ENCODE assay signal across 12 mouse cellular contexts in the genomic region with DNA sequence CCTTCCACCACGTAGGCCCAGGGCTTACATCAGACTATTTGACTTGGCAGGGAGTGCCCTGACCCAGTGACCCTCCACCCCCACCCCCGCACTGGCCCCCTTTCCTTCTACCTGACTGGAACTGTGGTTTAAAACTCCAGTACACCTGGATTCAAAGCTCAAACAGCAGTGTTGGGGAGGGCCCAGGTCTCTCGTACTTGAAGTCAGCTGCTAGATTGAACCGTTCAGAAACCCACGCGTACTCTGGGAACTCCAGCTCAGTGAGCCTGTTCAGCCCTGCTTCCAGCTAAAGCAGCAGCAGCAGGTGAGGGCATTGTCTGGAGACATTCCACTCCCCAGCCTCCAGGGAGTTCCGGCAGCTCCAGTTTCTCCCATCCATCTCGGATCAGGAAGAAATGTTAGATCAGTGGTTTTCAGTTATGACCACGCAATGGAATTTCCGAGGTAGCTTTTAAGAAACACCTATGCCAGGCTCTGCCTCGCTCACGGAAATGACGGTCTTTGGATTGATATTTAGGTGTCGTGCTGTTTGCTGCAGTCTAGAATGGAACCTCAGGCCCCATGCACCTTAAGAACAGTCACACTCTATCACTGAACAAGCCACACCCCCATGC. TPM values are rescaled to one million over a fixed set of nuclear protein-coding genes. Genes with fewer than 3 reads are reported as not detected.
DNase-seq lines count a peak whose midpoint lies in the region; ATAC-seq and TF ChIP-seq lines count a peak whose summit lies in the region.
"Had no signal": no experiment of that assay in that cellular context is flagged by ENCODE, and none has a peak within 500 bp of the region (broad histone marks: within the 10 kb centered on the region; RNA-seq: fewer than 3 reads in every experiment).

No protein-coding gene starts in this region.

- H3K9ac ChIP-seq in lung, embryonic 14.5 days = no peak overlapping the region
- H3K9ac ChIP-seq in liver, postnatal 0 days (replicated peaks) = peak overlapping the region; percentile 45
- H3K9ac ChIP-seq: forebrain, postnatal 0 days; neural tube, embryonic 13.5 days had no signal

- no peak for ATAC-seq in CD4-positive, CD25-positive, alpha-beta regulatory T cell, adult 4 months
- no peak for ATAC-seq in lung, embryonic 14.5 days (ENCODE audit: insufficient read depth)
- ATAC-seq in erythroid progenitor cell, adult 5-6 weeks (replicated peaks; ENCODE audit: low FRiP score, poor library complexity, severe bottlenecking) = peak; percentile 45
- peak; percentile 47 for ATAC-seq in liver, postnatal 0 days
- ATAC-seq: forebrain, postnatal 0 days had no signal

- H3K9me3 ChIP-seq in lung, embryonic 14.5 days (ENCODE audit: low read depth, low read length) = no peaks in the 10 kb centered on the region
- no peaks in the 10 kb centered on the region for H3K9me3 ChIP-seq in liver, postnatal 0 days (ENCODE audit: low read length)
- H3K9me3 ChIP-seq: neural tube, embryonic 13.5 days had no signal

- H3K4me2 ChIP-seq in lung, embryonic 14.5 days = no peak overlapping the region
- H3K4me2 ChIP-seq in liver, postnatal 0 days (ENCODE audit: low read depth, low read length) = peak overlapping the region; percentile 68
- H3K4me2 ChIP-seq: neural tube, embryonic 13.5 days had no signal

- no peaks in the 10 kb centered on the region for H3K36me3 ChIP-seq in lung, embryonic 14.5 days (ENCODE audit: insufficient read depth)
- H3K36me3 ChIP-seq in liver, postnatal 0 days (replicated peaks; ENCODE audit: insufficient read depth, low read length) = no peaks in the 10 kb centered on the region
- H3K36me3 ChIP-seq: neural tube, embryonic 13.5 days had no signal

- peaks cover 2% of the 10 kb centered on the region; the same call in 1 of the 2 replicates for H3K4me1 ChIP-seq in lung, embryonic 14.5 days (ENCODE audit: insufficient read depth)
- H3K4me1 ChIP-seq in liver, postnatal 0 days (ENCODE audit: insufficient read depth) = peaks cover 56% of the 10 kb centered on the region

- TF ChIP-seq EP300 in liver, postnatal 0 days (IDR thresholded peaks at IDR 0.05; ENCODE audit: low read depth) = no peak

- 46% methylated on average over 14 of the region's 14 CpGs for WGBS in lung, embryonic 14.5 days
- 48% methylated on average over 14 of the region's 14 CpGs for WGBS in liver, postnatal 0 days (ENCODE audit: insufficient replicate concordance)

- no peaks in the 10 kb centered on the region for H3K27me3 ChIP-seq in lung, embryonic 14.5 days (ENCODE audit: insufficient read depth, low read length)
- H3K27me3 ChIP-seq in liver, postnatal 0 days (ENCODE audit: insufficient read depth, low read length) = no peaks in the 10 kb centered on the region
- H3K27me3 ChIP-seq: neural tube, embryonic 13.5 days had no signal

- peak; percentile 25 for DNase-seq in CD4-positive, CD25-positive, alpha-beta regulatory T cell, adult 2 months (ENCODE audit: low read depth, low spot score)
- peak; percentile 28 for DNase-seq in lung, embryonic 14.5 days
- DNase-seq in lung, postnatal 4 days = no peak
- peak; percentile 73 for DNase-seq in liver, postnatal 0 days
- no peak for DNase-seq in right cerebral cortex, postnatal 25 days
- no peak for DNase-seq in urinary bladder, postnatal 25 days (ENCODE audit: low spot score)
- DNase-seq: cerebellum, adult 11 months; forebrain, postnatal 0 days; layer of hippocampus, adult 9-11 months had no signal

- no peak overlapping the region for H3K4me3 ChIP-seq in lung, embryonic 14.5 days (ENCODE audit: low read depth, low read length)
- H3K4me3 ChIP-seq in liver, postnatal 0 days (ENCODE audit: low read depth, low read length) = no peak overlapping the region
- H3K4me3 ChIP-seq: neural tube, embryonic 13.5 days had no signal

- peak overlapping the region; percentile 83 for H3K27ac ChIP-seq in lung, embryonic 14.5 days (ENCODE audit: low read depth)
- H3K27ac ChIP-seq in liver, postnatal 0 days (ENCODE audit: low read depth) = peak overlapping the region; percentile 89
- H3K27ac ChIP-seq: neural tube, embryonic 13.5 days had no signal

- no peak for TF ChIP-seq CTCF in lung, embryonic 14.5 days (IDR thresholded peaks at IDR 0.05; ENCODE audit: low read depth)
- no peak for TF ChIP-seq CTCF in liver, postnatal 0 days (IDR thresholded peaks at IDR 0.05; ENCODE audit: low read depth)

RNA-seq across cellular contexts. Expression of gene Ina, which starts 31.0 kb away (rescaled TPM):
- not detected for polyA plus RNA-seq in CD4-positive, CD25-positive, alpha-beta regulatory T cell, adult 4 months (2017; shearing (Covaris generic))
- 0.37 and 0.58 TPM in 2 replicates for polyA plus RNA-seq in lung, embryonic 14.5 days (2014; fragmentation: Nextera tagmentation; extraction: Ambion mirVana)
- not detected in 2 replicates for total RNA-seq in erythroid progenitor cell, adult 5-6 weeks (2015; ENCODE audit: low replicate concordance)
- not detected in 2 replicates for total RNA-seq in erythroid progenitor cell, adult 5-6 weeks (2017; ENCODE audit: low replicate concordance)
- polyA plus RNA-seq in liver, postnatal 0 days (2015; fragmentation: Nextera tagmentation; extraction: Ambion mirVana) = not detected in 2 replicates

RNA-seq across cellular contexts. Expression of gene Nt5c2, which starts 31.5 kb away (rescaled TPM):
- polyA plus RNA-seq in CD4-positive, CD25-positive, alpha-beta regulatory T cell, adult 4 months (2017; shearing (Covaris generic)) = 10 to 100 TPM; 38.0 to 42.2 TPM
- polyA plus RNA-seq in lung, embryonic 14.5 days (2014; fragmentation: Nextera tagmentation; extraction: Ambion mirVana) = 69.5 and 81.2 TPM in 2 replicates
- 26.4 and 41.4 TPM in 2 replicates for total RNA-seq in erythroid progenitor cell, adult 5-6 weeks (2015; ENCODE audit: low replicate concordance)
- 34.8 and 47.9 TPM in 2 replicates for total RNA-seq in erythroid progenitor cell, adult 5-6 weeks (2017; ENCODE audit: low replicate concordance)
- 30.2 and 36.1 TPM in 2 replicates for polyA plus RNA-seq in liver, postnatal 0 days (2015; fragmentation: Nextera tagmentation; extraction: Ambion mirVana)

Comparison
In these comparisons a context has a peak if more than half of its experiments do, and no peak if none do; other contexts are left out.
1. DNase-seq: peak in CD4-positive, CD25-positive, alpha-beta regulatory T cell, adult 2 months (single experiment), lung, embryonic 14.5 days (single experiment) and liver, postnatal 0 days (single experiment); none in lung, postnatal 4 days (0 of 2), right cerebral cortex, postnatal 25 days (single experiment) and urinary bladder, postnatal 25 days (single experiment).
2. ATAC-seq: peak in erythroid progenitor cell, adult 5-6 weeks (single experiment) and liver, postnatal 0 days (single experiment); none in CD4-positive, CD25-positive, alpha-beta regulatory T cell, adult 4 months (single experiment) and lung, embryonic 14.5 days (single experiment).